In the genomic region with DNA sequence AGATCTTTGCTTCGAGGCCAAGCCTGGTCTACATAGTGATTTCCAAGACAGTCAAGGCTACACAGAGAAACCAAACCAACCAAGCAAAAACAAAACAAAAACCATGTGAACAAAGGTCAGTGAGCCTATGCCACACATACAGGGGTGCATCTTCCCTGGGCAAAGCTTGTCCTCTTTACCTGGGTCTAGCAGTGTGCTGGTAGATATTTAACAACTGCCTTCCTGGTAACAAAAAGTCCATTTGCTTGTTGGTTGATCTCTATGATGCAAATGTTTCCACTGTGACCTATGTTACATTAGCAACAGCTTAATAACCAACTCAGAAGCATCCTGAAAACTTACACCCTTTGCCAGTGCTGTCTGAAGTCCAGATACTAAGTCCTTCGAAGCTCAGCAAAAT, we compare ENCODE assay signal across 22 mouse cellular contexts. TPM values are rescaled to one million over a fixed set of nuclear protein-coding genes. Genes with fewer than 3 reads are reported as not detected.
DNase-seq lines count a peak whose midpoint lies in the region; ATAC-seq and TF ChIP-seq lines count a peak whose summit lies in the region.
"Had no signal": no experiment of that assay in that cellular context is flagged by ENCODE, and none has a peak within 500 bp of the region (broad histone marks: within the 10 kb centered on the region; RNA-seq: fewer than 3 reads in every experiment).

No protein-coding gene starts in this region.

- H3K27ac ChIP-seq in kidney, embryonic 14.5 days (ENCODE audit: low read depth, low read length) = no peak overlapping the region
- 0 out of 2 replicates have a peak overlapping the region, but pooled peaks have one; percentile 2 for H3K27ac ChIP-seq in kidney, embryonic 16.5 days (ENCODE audit: low read length)
- no peak overlapping the region for H3K27ac ChIP-seq in thymus, adult 2 months (ENCODE audit: control insufficient read depth, insufficient read depth, low read length)
- H3K27ac ChIP-seq: embryonic facial prominence, embryonic 12.5 days; forebrain, embryonic 15.5 days; hindbrain, embryonic 15.5 days had no signal

- H3K4me3 ChIP-seq in kidney, embryonic 14.5 days (ENCODE audit: low read length) = no peak overlapping the region
- no peak overlapping the region for H3K4me3 ChIP-seq in kidney, embryonic 16.5 days (ENCODE audit: low read length)
- H3K4me3 ChIP-seq in thymus, adult 2 months (ENCODE audit: control insufficient read depth, insufficient read depth, low read length) = no peak overlapping the region
- H3K4me3 ChIP-seq: embryonic facial prominence, embryonic 12.5 days; forebrain, embryonic 15.5 days; heart, embryonic 12.5 days; hindbrain, embryonic 15.5 days had no signal

- no peaks in the 10 kb centered on the region for H3K36me3 ChIP-seq in kidney, embryonic 14.5 days (ENCODE audit: control insufficient read depth, insufficient read depth, low read length)
- H3K36me3 ChIP-seq in kidney, embryonic 16.5 days (ENCODE audit: insufficient read depth, low read length) = no peaks in the 10 kb centered on the region
- H3K36me3 ChIP-seq in thymus, adult 2 months (ENCODE audit: control insufficient read depth, insufficient read depth, low read length) = no peaks in the 10 kb centered on the region
- H3K36me3 ChIP-seq: embryonic facial prominence, embryonic 12.5 days; forebrain, embryonic 15.5 days; heart, embryonic 12.5 days; hindbrain, embryonic 15.5 days had no signal

- H3K9me3 ChIP-seq in kidney, embryonic 14.5 days (ENCODE audit: control insufficient read depth, low read length) = peaks cover 3% of the 10 kb centered on the region; the same call in 1 of the 2 replicates
- peaks cover 6% of the 10 kb centered on the region for H3K9me3 ChIP-seq in kidney, embryonic 16.5 days (ENCODE audit: low read length)

- H3K9ac ChIP-seq in kidney, embryonic 14.5 days (ENCODE audit: low read depth, low read length) = no peak overlapping the region
- H3K9ac ChIP-seq in kidney, embryonic 16.5 days (replicated peaks; ENCODE audit: low read length) = no peak overlapping the region
- H3K9ac ChIP-seq: embryonic facial prominence, embryonic 12.5 days; forebrain, embryonic 15.5 days; heart, embryonic 12.5 days; hindbrain, embryonic 15.5 days had no signal

- ATAC-seq in kidney, embryonic 14.5 days (ENCODE audit: low FRiP score, low TSS enrichment) = no peak
- peak; percentile 82; the same call in 1 of the 2 replicates for ATAC-seq in kidney, embryonic 16.5 days (ENCODE audit: low FRiP score, low TSS enrichment)
- ATAC-seq: activated CD4-positive, CD25-positive, alpha-beta regulatory T cell, adult 4 months; forebrain, embryonic 15.5 days; Patski had no signal

- 89% methylated on average over 2 of the region's 2 CpGs for WGBS in kidney, embryonic 14.5 days
- 81% methylated on average over 2 of the region's 2 CpGs for WGBS in kidney, embryonic 16.5 days
- 100% methylated on average over 2 of the region's 2 CpGs for WGBS in thymus, adult 2 months

- TF ChIP-seq CTCF in thymus, adult 2 months (IDR thresholded peaks at IDR 0.05; ENCODE audit: borderline replicate concordance, control insufficient read depth, extremely low read depth, insufficient read depth, low read length, poor library complexity) = no peak

- DNase-seq in kidney, adult 18-20 months = peak; percentile 50
- DNase-seq in kidney, adult 8-10 months = peak; percentile 51 to 83
- DNase-seq in kidney, postnatal 25 days = peak; percentile 24 to 68
- DNase-seq in urinary bladder, postnatal 25 days (ENCODE audit: low spot score) = no peak
- DNase-seq in thymus, adult 2 months = no peak
- DNase-seq: adrenal gland, adult 2 months; adrenal gland, postnatal 36 days; cerebellum, adult 11 months; cerebellum, adult 8-10 months; cerebellum, postnatal 14 days; embryo, embryonic 11 days; gastrocnemius, postnatal 10 days; heart, postnatal 36 days had no signal

- H3K4me2 ChIP-seq in kidney, embryonic 14.5 days (replicated peaks; ENCODE audit: low read depth, low read length) = no peak overlapping the region
- no peak overlapping the region for H3K4me2 ChIP-seq in kidney, embryonic 16.5 days (replicated peaks; ENCODE audit: low read depth, low read length)
- H3K4me2 ChIP-seq: embryonic facial prominence, embryonic 12.5 days; forebrain, embryonic 15.5 days; heart, embryonic 12.5 days; hindbrain, embryonic 15.5 days had no signal

- no peaks in the 10 kb centered on the region for H3K4me1 ChIP-seq in kidney, embryonic 14.5 days (ENCODE audit: control insufficient read depth, insufficient read depth, low read length)
- H3K4me1 ChIP-seq in kidney, embryonic 16.5 days (ENCODE audit: insufficient read depth, low read length) = no peaks in the 10 kb centered on the region
- no peaks in the 10 kb centered on the region for H3K4me1 ChIP-seq in thymus, adult 2 months (replicated peaks; ENCODE audit: control insufficient read depth, insufficient read depth, low read length)
- H3K4me1 ChIP-seq: embryonic facial prominence, embryonic 12.5 days; forebrain, embryonic 15.5 days; heart, embryonic 12.5 days; hindbrain, embryonic 15.5 days had no signal

- no peaks in the 10 kb centered on the region for H3K27me3 ChIP-seq in kidney, embryonic 14.5 days (ENCODE audit: control insufficient read depth, insufficient read depth, low read length)
- no peaks in the 10 kb centered on the region for H3K27me3 ChIP-seq in kidney, embryonic 16.5 days (ENCODE audit: insufficient read depth, low read length)
- H3K27me3 ChIP-seq in thymus, adult 2 months (ENCODE audit: control insufficient read depth, insufficient read depth, low read length) = no peaks in the 10 kb centered on the region
- H3K27me3 ChIP-seq: CH12.LX; embryonic facial prominence, embryonic 12.5 days; forebrain, embryonic 15.5 days; heart, embryonic 12.5 days; hindbrain, embryonic 15.5 days; Patski had no signal

- TF ChIP-seq POLR2A in thymus, adult 2 months (IDR thresholded peaks at IDR 0.05; ENCODE audit: control insufficient read depth, extremely low read depth, insufficient read depth, low read length, poor library complexity) = no peak

RNA-seq across cellular contexts. Expression of a gene that starts 17.3 kb away (rescaled TPM):
- 25.8 and 34.2 TPM in 2 replicates for polyA plus RNA-seq in kidney, embryonic 14.5 days (2014; fragmentation: Nextera tagmentation; extraction: Ambion mirVana)
- 13.1 and 15.9 TPM in 2 replicates for polyA plus RNA-seq in kidney, embryonic 16.5 days (2015; fragmentation: Nextera tagmentation; extraction: Ambion mirVana)
- polyA plus RNA-seq in thymus, adult 2 months (2012; rRNA removed) = 46.2 and 47.0 TPM in 2 replicates

Comparison
In these comparisons a context has a peak if more than half of its experiments do, and no peak if none do; other contexts are left out.
1. DNase-seq: peak in kidney, adult 18-20 months (single experiment), kidney, adult 8-10 months (2 of 2) and kidney, postnatal 25 days (2 of 2); none in urinary bladder, postnatal 25 days (single experiment) and thymus, adult 2 months (single experiment).